Mouse (Mus musculus) forebrain, postnatal 0 days (tissue): Measurements from ENCODE around the gene Abca2. TPM values are rescaled to one million over a fixed set of nuclear protein-coding genes. Genes with fewer than 3 reads are reported as not detected.

ENCODE experiments used
- ATAC-seq: fragments of 200-750 bp; cut with Nextera tagmentation; 2 replicates; pipeline ENCODE4 v1.8.0; 2017; ENCODE audit warnings: mild to moderate bottlenecking, moderate library complexity
- DNase-seq: peaks from one replicate; pipeline ENCODE4 v3.0.0-alpha.2; 2015
- H3K27ac ChIP-seq: fragments of 300-500 bp; sonication (generic); 2 replicates; pipeline ENCODE4 v1.5.1; 2014; ENCODE audit warnings: low read depth, mild to moderate bottlenecking, antibody characterized with exemption, low read length, moderate library complexity, mixed read lengths
- H3K27me3 ChIP-seq: fragments of 300-500 bp; sonication (generic); 2 replicates; pipeline ENCODE4 v1.6.1; 2014; ENCODE audit warnings: mild to moderate bottlenecking, low read length, mixed read lengths; ENCODE audit not compliant: insufficient read depth
- H3K36me3 ChIP-seq: fragments of 300-500 bp; sonication (generic); 2 replicates; pipeline ENCODE4 v1.6.1; 2014; ENCODE audit warnings: mild to moderate bottlenecking, moderate library complexity; ENCODE audit not compliant: insufficient read depth
- H3K4me1 ChIP-seq: fragments of 300-500 bp; sonication (generic); 2 replicates; pipeline ENCODE4 v1.6.1; 2014; ENCODE audit warnings: antibody characterized with exemption; ENCODE audit not compliant: insufficient read depth
- H3K4me2 ChIP-seq: fragments of 300-500 bp; sonication (generic); 2 replicates; pipeline ENCODE4 v1.6.1; 2014; ENCODE audit warnings: low read depth, mild to moderate bottlenecking, moderate library complexity
- H3K4me3 ChIP-seq: fragments of 300-500 bp; sonication (generic); 2 replicates; pipeline ENCODE4 v1.5.1; 2014; ENCODE audit warnings: low read depth, low read length, mixed read lengths
- H3K9ac ChIP-seq: fragments of 300-500 bp; sonication (generic); 2 replicates; pipeline ENCODE4 v1.6.1; 2014; ENCODE audit warnings: mild to moderate bottlenecking
- H3K9me3 ChIP-seq: fragments of 300-500 bp; sonication (generic); 2 replicates; pipeline ENCODE4 v1.6.1; 2016; ENCODE audit warnings: low read length
- CTCF ChIP-seq: sonication (generic); IDR thresholded peaks from 2 replicates; pipeline ENCODE4 v1.5.1; 2016; ENCODE audit warnings: antibody characterized with exemption, control low read depth, low read depth
- WGBS: fragments of 180-500 bp; shearing (Covaris S2); extraction: QIAGEN DNeasy Blood & Tissue Kit; methylation state at CpG from one replicate; pipeline ENCODE4 v1.1.7; 2014; 5-methylcytosine and 5-hydroxymethylcytosine counted together
- polyA plus RNA-seq: library from polyadenylated mRNA; unstranded; fragments of >200 nt; fragmentation: Nextera tagmentation; extraction: Ambion mirVana; gene quantifications from 2 replicates; pipeline ENCODE4 v1.2.1, GENCODE M21; 2015
- total RNA-seq: library from RNA; depleted of rRNA; stranded (reverse); fragments of >200 nt; gene quantifications from 2 replicates; pipeline ENCODE4 v1.2.3, GENCODE M21; 2014

Abca2 gene
- total and polyA plus RNA-seq, 2 experiments from 2014 or later: 10.5 to 67.4 TPM

GRCm38 (mm10) chr2:25452951-25453350 is 24.4 kb downstream of the Abca2 start:
- TF ChIP-seq CTCF: no peak
- Histone ChIP-seq H3K27ac (no peak overlapping the region), H3K27me3 (no peaks in the 10 kb centered on the region), H3K4me1 (no peaks in the 10 kb centered on the region), H3K4me3 (no peak overlapping the region), H3K4me2 (no peak overlapping the region), H3K36me3 (peaks cover 15% of the 10 kb centered on the region), H3K9me3 (no peaks in the 10 kb centered on the region), H3K9ac (no peak overlapping the region)
- WGBS: 27% methylated on average over 1 of the region's 1 CpGs
- ATAC-seq: no peak
- DNase-seq: no peak

GRCm38 (mm10) chr2:25456205-25456953 is 27.9 kb downstream of the Abca2 start, which contains the start of gene Clic3:
Gene Clic3 (plus strand): TSS chr2:25456838.
- ATAC-seq (no peak), DNase-seq (no peak)
- Histone ChIP-seq H3K9me3 (no peaks in the 10 kb centered on the region), H3K36me3 (peaks cover 19% of the 10 kb centered on the region), H3K4me1 (peaks cover 13% of the 10 kb centered on the region; the same call in 1 of the 2 replicates), H3K9ac (no peak within 1 kb of the TSS), H3K27me3 (no peaks in the 10 kb centered on the region), H3K4me2 (no peak within 1 kb of the TSS), H3K27ac (no peak within 1 kb of the TSS), H3K4me3 (no peak within 1 kb of the TSS)
- no peak for TF ChIP-seq CTCF
- 64% methylated on average over 14 of the region's 14 CpGs for whole genome bisulfite sequencing

GRCm38 (mm10) chr2:25457022-25457896 is 28.8 kb downstream of the Abca2 start:
- H3K27me3 ChIP-seq: no peaks in the 10 kb centered on the region
- peaks cover 19% of the 10 kb centered on the region for H3K36me3 ChIP-seq
- H3K4me2 ChIP-seq: no peak overlapping the region
- no peak for TF ChIP-seq CTCF
- H3K9me3 ChIP-seq: no peaks in the 10 kb centered on the region
- H3K4me3 ChIP-seq: no peak overlapping the region
- H3K9ac ChIP-seq: no peak overlapping the region
- H3K27ac ChIP-seq: no peak overlapping the region
- no peak for DNase-seq
- ATAC-seq: no peak
- H3K4me1 ChIP-seq: peaks cover 13% of the 10 kb centered on the region; the same call in 1 of the 2 replicates
- WGBS: 85% methylated on average over 9 of the region's 9 CpGs

GRCm38 (mm10) chr2:25458911-25459310 is 30.4 kb downstream of the Abca2 start:
- 78% methylated on average over 5 of the region's 5 CpGs for WGBS
- TF ChIP-seq CTCF: no peak
- Histone ChIP-seq H3K4me2 (peak overlapping the region; percentile 0; the same call in 1 of the 2 replicates), H3K4me3 (no peak overlapping the region), H3K27me3 (no peaks in the 10 kb centered on the region), H3K9ac (no peak overlapping the region), H3K4me1 (peaks cover 13% of the 10 kb centered on the region; the same call in 1 of the 2 replicates), H3K9me3 (no peaks in the 10 kb centered on the region), H3K36me3 (peaks cover 19% of the 10 kb centered on the region), H3K27ac (no peak overlapping the region)
- ATAC-seq: no peak
- DNase-seq: no peak

DNA sequence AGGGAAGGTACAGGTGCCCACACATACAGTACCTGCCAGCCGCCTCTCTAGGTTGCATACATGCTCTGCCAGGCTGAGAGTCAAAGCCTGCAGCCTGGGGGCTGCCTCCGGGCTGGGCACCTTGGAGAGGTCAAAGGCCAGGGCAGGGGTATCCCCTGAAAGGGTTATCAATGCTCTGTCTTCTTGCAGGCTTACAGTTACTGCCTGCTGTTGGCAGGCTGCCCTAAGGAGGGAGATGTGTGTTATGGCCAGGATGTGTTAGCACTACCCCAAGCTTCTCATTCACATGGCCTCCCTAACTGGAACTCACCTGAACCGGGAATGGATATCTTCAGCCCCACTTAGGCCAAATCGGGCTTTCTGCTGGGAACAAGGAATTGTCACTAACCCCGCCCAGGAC is 31.6 kb downstream of the Abca2 start:
- Histone ChIP-seq H3K27ac (peak overlapping the region; percentile 97), H3K4me3 (peak overlapping the region; percentile 74), H3K4me1 (peaks cover 13% of the 10 kb centered on the region; the same call in 1 of the 2 replicates), H3K4me2 (peak overlapping the region; percentile 90), H3K36me3 (peaks cover 19% of the 10 kb centered on the region), H3K9me3 (no peaks in the 10 kb centered on the region), H3K27me3 (no peaks in the 10 kb centered on the region), H3K9ac (peak overlapping the region; percentile 85)
- ATAC-seq (peak; percentile 6), DNase-seq (no peak)
- WGBS: 28% methylated on average over 5 of the region's 5 CpGs
- TF ChIP-seq CTCF: no peak

DNA sequence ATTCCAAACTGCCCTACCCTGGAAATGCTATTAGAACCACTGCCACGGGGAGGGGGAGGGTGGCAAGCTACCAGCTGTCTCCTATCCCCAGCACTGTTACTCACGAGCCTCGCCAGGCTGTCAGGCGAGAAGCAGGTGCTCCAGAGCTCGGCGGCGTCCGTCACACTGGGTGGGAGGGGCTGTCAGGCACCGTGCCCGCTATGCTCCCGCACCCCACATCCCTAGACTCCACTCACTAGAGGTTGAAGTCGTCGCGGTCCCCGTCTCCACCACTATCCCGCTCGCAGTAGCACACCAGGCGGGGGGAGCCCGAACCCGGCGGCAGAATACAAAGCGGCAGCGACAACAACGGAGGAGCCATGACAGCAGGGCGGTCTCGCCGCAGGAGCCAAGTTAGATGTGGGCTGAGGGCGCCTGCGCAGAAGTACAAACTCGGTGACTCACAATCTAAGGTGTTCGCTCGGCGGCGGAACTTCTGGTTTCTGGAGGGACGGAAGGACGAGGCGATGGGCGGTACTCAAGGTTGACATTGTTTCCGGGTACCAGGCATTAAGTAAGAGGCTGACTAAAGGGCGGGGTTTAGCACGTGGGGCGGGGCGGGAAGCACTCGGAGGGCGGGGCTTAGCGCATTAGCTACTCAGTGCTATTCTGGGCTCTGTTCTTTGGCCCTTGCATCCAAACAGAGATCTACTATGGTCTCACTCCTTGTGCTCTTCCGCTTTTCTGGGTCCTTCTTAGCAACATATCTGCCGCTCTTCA is 32.2 kb downstream of the Abca2 start, which contains the start of gene Paxx:
Gene Paxx, minus strand, starts transcription at position 544 of the 759 bp plus-strand sequence.
- peaks cover 19% of the 10 kb centered on the region for H3K36me3 ChIP-seq
- ATAC-seq: peak; percentile 91
- no peaks in the 10 kb centered on the region for H3K27me3 ChIP-seq
- no peaks in the 10 kb centered on the region for H3K9me3 ChIP-seq
- under 1% methylated on average over 48 of the region's 48 CpGs for WGBS
- peak; percentile 96 for DNase-seq
- peak within 1 kb of the TSS; percentile 74 for H3K4me3 ChIP-seq
- peaks cover 13% of the 10 kb centered on the region; the same call in 1 of the 2 replicates for H3K4me1 ChIP-seq
- peak within 1 kb of the TSS; percentile 85 for H3K9ac ChIP-seq
- H3K27ac ChIP-seq: peak within 1 kb of the TSS; percentile 97
- peak within 1 kb of the TSS; percentile 90 for H3K4me2 ChIP-seq
- 0 out of 2 replicates have a peak, but pooled peaks have one; percentile 6 for TF ChIP-seq CTCF
